Mouse (Mus musculus): ENCODE measurements around the gene Pou2af1.

Gene Pou2af1

DNA sequence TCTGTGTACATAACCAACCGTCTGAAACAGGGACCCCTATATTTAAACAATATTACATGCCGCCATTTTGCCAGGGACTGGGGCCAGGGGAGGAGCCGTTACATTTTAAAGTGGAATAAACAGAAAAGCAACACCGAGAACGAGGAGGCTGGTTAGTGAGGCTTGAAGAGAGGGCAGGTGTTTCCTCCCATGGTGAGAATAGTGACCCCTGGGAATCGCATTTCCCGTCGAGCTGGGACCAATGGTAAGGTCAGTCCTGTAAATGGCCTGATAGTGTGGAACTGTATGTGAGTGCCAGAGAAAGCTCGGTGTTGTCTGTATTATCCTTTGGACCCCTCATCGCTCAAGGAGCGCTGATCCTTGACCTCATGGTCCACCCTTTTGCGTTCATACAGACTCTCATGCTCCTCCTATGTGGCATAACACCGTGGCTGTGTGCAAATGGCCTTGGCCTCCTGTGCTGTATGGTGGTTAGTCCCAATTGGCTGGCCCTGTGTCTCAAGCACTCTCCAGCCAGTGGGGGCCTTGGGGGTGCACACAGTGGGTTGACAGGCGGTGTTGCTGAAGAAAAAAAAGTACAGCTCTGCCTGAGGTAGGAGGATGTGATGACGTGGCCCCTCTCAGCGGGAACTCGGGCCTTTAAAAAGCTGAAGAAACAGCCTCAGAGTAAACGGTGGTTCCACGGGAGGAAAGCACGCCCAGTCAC, at the start of gene Pou2af1:
Gene Pou2af1, plus strand, starts transcription at position 686 of the 706 bp plus-strand sequence.
- no peak for DNase-seq (ENCODE audit: low read depth, low spot score)

DNA sequence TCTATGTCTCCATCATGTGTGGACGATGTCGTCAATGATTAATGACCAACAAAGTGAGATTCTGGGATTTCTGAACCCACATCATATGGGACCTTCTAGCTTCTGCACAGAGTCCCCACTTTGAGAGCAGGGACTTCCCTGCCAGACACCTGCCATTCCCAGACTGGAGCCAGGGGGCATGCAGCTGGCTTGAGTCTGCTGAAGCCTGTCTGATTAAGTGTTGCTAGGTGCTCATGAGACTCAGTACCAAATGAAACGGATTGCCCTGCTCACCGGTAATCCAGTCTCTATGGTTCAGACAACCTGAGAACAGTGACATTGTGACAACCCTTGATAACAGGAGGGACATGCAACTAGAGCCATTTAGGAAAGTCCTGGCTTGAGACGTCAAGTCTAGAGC, 49.5 kb upstream of the Pou2af1 start:
- DNase-seq (ENCODE audit: low read depth, low spot score) = no peak

DNA sequence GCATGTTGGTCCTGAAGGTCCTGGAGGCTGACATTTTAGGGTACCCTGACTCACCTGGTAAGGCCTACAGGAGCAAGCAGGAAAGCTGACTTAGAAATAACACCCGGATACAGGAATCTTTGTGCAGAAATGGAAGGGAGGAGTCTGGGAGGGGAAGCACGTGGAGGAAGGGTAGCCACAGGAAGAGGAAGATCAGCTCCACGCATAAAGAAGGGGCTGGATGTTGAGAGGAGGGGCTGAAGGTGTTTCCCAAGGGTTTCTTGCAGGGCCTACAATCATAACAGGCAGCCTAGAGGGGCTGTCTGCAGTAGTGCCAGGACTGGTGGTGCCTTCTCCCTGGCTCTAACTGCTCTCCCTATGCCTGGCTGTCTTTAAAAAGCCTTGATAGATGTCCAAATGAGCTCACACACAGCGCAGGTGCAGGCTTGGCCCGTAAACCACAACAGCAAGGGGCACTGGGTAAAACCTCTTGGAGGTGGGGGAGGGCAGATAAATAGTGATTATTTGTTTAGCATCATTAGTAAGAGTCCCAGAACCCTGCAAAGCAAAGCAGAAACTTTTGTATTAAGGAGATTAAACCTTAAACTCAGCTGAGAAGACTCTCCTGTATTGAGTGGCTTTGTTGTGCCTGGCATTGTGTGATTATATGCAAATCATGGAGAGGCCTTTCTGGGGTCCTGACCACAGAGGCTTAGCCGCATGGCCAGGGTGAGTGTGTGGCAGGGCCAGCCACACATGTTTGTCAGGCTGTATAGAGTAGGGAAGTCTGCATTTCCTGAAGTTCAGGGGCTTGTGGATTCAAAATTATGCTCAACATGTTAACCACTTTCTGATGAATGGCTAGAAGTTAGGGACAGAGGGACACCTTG, 48.0 kb upstream of the Pou2af1 start, which contains the start of gene Gm32742:
Gene Gm32742, minus strand, starts transcription at position 206 of the 869 bp plus-strand sequence.
- DNase-seq (ENCODE audit: low read depth, low spot score) = no peak

DNA sequence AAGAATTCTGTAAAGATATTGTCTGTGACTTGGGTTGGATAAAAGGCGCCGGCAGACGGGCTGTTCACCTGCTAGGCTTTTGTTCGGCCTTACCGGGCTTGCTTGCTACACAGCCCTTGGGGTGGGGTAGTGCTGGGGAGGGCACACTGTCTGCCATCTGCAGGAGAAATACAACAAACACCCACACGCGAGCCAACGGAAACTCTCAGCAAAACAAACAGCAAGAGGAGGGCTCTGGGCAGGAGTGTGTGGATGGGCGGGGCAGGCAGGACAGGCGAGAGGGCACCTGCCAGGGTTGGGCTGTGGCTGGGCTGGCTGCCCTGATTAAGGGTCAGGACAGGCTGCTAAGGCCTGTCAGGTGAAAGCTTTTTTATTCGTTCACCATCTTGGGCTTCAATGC, 45.6 kb upstream of the Pou2af1 start:
- no peak for DNase-seq (ENCODE audit: low read depth, low spot score)

DNA sequence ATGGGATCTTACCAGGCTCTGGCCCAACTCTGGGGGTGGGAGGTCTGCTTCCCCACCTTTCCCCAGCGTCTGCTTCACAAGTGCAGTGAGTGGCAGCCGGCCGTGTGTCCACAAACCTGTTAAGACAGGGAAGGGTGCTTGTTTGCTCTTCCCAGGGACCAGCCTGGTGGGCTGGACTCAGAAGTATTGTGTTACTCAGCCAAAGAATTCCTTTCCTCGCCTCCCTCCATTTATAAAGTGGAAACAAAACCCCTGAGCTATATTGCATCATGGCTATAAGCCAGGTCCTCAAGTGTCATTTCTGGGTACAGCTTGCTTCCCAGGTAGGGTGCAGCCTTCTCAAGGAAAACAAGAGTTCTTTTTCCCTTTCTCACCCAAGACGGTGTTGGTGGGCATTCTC, 44.8 kb upstream of the Pou2af1 start:
- DNase-seq (ENCODE audit: low read depth, low spot score) = no peak

DNA sequence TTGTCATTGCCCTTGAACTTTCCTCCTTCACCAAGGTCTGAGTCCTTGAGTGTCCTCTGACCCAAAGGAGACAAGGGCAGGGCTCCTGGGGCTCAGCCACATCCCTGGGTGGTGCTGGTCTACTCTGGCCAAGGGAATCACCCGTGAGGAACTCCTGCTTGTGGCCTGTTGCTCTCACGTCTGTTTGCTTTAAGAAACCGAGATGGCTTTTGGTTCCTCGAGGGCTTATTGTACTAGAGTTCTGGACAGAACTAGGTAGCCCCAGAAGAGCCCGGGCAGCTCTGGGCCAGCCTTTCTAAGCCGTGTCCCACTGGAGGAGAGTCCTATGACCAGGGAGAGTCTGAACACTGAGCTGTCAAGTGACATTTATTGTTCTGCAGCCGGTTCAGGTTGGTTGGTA, 44.4 kb upstream of the Pou2af1 start:
- DNase-seq (ENCODE audit: low read depth, low spot score) = no peak

DNA sequence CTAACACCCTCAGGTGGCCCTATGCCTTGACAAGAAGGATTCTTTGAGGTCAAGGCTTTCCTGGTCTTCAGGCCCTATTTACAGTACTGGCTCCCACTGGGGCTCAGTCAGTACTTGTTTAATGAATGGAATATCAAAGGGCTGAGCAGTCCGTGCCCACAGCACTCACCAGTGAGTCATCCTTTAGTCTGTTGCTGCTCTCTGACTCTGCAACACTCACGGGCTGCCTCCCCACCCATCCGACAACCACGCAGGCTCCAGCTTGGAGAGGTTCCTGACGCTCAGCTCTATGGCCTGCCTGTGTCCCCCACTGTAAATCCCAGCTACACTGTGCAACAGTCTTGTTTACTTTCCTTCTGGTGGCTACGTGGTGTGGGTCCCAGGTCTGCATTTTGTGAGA, 43.2 kb upstream of the Pou2af1 start:
- no peak for DNase-seq (ENCODE audit: low read depth, low spot score)

DNA sequence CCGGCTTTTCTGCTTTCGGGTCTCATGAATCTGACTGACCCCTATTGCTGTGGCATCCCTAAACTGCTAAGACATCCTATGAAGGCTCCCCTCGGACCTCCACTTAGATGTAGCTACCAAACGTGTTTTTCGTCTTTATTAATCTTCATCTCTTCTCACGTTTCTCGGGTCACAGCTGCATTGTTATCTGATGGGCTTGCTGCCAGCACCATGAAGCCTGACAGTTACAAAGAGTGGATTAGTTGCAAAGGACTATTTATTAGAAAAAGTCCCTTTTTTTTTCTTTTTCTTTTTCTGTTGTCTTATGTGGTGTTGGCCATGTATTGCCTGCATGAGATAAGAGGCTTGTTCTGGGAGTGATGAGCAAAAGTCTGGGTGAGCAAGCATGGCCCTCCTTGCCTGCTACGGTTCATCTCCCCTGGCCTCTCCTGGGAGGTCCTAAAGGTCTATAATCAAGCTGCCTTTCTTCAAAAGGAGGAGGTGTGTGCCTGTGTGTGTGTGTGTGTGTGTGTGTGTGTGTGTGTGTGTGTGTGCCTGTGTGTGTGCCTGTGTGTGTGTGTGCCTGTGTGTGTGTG, 38.5 kb upstream of the Pou2af1 start:
- no peak for DNase-seq (ENCODE audit: low read depth, low spot score)

DNA sequence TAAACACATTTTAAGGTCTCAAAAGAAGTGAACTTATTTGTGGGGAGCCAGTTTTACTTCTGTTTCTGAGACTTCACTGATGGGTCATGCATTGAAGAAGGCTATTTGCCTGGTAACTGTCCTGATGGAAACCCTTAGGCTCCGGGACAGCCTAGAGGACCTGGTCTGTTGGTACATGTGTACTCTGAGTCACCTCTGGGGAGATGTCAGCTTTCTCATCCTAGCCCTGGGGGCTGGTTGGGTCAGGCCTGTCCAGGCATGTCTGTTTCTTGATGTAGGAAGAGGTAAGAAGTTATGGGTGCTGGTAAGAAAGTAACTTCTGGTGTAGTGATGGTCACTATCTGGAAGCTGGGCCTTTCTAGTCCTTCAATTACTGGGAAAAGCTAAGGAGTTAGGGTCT, 37.8 kb upstream of the Pou2af1 start:
- DNase-seq (ENCODE audit: low read depth, low spot score) = no peak

DNA sequence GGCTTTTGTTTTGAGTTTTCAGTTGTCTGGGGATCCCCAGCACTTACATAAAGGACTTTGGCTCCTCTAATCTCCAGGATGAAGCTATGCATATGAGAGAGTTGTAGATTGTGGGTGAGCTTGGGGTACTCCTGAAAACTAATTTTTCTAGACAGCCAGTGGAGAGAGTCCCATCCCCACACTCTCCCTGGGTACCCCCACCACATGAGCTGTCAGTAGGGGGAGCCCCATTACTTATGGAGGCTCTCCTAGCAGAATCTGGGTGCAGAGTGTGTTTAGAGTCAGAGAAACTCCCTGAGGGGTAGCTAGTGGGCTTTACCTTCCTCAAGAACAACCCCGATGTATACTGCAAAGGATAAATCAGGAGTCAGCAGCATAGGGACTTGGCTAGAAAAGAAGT, 35.2 kb upstream of the Pou2af1 start:
- no peak for DNase-seq (ENCODE audit: low read depth, low spot score)

DNA sequence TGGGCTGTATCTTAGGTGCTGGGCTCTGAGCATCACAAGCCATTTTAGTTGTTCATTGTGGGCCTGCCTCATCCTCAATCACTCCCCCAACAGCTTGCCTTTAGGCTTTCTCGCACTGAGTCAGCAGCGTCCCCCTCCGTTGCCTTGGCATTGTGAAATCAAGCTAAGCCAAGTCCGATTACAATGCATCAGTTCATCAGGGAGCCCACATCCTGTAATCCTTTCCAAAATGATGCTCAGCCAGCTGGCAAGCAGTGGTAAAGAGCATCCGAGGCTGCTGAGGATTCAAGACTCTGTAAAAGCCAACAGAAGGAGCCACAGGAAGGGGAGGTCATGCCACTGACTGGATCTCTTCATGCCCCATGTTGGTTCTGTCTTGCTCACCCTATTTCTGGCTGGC, 32.9 kb upstream of the Pou2af1 start:
- no peak for DNase-seq (ENCODE audit: low read depth, low spot score)

DNA sequence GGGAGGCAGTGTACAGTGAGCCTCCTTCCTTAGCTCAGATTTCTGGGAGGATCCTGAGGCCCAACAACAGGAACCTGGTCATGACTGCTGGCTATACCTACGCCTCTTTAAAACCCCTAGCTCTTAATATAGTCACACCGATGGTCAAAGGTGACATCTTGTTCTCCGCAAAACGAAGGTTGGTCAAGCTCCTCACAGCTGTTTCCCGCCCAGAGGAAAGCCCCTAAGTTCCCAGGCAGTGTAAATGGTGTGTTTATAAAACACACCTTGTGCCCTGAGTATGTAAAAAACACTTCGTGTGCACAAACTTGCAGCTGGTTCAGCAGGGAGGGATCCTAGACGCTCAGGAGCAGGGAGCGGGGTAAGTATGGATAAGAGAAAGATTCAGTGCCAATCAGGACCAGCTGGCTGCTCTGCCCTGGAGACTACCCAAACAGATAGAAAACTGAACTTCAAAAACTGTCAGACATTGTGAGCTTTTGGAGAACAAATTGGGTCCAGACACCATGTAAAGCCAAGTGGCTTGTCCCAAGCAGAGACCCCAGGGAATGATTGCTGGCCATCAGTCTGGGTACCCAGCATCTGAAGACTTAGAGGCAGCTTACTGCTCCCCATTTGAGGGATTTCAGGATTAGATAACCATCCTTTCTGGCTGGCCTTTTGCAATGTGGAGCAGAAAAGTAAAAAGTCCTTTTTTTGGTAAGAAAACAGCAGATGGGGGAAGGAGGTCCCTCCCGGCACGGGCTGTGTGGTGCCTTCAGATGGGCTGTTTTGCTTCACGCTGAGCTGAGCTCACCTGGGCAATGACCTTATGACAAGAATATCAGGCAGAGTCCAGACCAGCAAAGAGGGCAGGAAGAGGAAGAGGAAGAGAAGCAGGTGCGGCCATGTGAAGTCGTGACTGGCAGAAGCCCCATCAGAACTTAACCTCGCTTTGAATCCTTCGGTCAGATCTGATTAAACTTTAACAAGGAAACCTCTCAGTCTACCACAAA, 30.5 kb upstream of the Pou2af1 start:
- no peak for DNase-seq (ENCODE audit: low read depth, low spot score)

DNA sequence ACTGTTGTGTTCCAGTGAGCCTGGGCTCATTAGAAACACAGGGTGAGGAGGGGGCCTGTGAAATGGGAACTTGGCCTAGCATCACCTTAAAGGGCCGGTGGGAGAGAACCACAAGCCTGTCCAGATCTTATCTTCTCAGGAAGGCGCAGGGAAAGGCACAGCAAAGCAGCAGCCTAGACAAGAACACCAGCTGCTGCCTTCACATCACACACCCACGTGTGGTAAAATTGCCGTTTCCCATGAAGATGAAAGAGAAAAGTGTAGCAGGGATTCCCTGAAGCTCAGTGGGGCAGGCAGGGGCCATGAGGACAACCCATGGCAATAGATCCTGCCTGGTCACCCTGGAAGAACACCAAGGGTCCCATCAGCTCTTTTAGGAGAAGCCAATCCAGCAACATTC, 28.1 kb upstream of the Pou2af1 start:
- no peak for DNase-seq (ENCODE audit: low read depth, low spot score)

DNA sequence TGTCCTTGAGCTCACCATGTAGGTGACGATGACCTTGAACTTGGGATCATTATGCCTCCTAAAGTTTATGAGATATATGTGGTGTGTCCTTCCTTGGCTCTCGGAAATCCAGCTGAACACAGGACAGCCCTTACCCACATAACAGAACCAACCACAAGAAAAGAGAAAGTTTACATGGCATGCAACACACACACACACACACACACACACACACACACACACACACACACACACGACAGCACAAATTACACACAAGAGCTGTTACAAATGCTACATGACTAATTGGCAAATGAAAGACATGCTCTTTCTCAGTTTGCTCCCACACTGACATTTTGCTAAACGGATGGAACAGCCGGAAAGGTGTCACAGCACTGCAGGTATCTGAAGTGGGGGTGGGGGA, 27.6 kb upstream of the Pou2af1 start:
- DNase-seq (ENCODE audit: low read depth, low spot score) = no peak

DNA sequence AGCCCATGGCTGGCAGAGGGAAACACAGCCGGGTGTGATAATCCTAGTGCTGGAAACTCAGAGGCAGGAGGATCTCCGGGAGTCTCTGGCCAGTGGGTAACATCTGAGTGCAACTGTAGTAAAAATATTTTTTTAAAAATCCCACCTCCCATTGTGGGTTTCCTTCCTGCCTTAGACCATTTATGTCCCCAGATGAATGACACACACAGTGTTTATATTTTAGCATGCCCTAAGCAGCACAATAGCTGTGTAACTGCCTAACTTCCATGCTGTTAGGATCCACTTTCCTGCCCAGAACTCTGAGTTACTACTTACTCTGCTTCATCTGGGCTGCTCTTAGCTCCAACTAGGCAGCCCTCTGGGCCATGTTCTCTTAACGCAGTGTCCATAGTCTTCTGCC, 22.9 kb upstream of the Pou2af1 start:
- no peak for DNase-seq (ENCODE audit: low read depth, low spot score)

DNA sequence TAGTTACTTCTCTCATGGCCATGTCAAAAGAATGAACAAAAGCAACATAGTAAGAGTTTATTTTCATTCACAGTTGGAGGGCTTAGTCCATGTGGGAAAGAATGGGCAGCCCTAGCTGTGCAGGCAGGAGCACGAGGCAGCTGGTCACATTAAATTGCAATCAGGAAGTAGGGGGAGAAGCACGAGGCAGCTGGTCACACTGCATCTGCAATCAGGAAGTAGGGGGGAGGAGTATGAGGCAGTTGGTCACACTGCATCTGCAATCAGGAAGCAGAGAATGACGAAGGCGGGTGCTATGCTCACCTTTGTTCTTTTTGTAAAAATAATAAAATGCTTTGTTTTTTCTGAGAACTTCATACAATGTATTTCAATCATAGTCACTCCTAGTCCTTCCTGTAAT, 18.7 kb upstream of the Pou2af1 start:
- DNase-seq (ENCODE audit: low read depth, low spot score) = no peak

DNA sequence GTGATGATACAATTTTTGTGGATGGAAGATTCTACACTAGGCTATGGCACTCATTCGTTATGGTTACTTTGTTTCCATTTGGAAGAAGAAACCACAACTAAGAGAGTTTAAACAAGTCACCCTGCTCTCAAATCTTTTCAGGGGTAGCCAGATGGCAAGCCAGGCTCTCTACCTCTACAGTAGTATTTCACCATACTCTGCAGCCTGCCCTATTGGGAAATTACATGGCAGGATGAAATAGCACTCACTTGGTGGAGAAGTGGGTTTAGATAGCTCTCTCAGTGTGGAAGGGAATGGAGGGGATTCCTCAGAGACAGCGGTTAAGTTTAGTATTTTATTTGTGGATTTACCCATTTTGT, 4.6 kb upstream of the Pou2af1 start:
- DNase-seq (ENCODE audit: low read depth, low spot score) = no peak

DNA sequence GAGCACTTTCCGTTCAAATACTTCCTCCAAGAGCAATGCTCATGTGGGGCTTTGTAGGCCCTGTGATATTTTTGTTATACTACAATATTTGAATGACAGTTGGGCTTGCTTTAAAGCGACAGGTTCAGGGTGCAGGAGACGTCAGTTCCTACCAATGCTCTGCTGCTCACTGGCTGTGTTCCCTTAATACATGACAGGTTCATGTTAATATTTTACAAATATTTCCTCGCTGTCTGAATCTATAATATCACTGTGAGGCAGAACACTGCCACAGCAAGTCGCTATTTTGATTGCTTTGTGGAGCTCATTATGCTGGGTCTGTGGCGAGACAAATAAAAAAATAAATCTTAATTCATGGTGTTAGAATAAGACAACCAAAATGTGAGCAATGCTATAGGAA, 2.3 kb upstream of the Pou2af1 start:
- no peak for DNase-seq (ENCODE audit: low read depth, low spot score)

DNA sequence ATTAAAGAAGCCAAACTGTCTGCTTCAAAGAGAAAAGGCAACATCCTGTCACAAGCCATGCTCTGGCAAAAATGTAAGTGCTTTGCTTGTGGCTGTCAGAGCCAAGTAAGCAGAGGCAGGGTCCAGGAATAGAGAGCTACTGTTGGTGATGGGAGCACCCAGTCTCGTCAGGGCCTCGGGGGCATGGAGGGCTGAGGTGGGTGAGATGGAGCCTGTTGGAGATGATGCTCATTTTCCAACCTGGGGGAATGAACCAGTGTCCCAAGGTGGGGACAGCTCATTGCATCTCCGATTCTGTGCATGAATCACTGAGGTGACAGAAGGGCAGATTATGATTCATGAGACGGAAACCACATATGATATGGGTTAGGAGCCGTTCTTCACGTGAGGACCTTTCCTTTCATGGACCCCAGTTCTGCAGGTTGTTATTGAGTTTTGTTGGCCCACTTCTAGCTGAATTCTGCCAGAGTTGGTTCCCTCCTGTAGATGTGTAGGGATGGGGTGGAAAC, 275 bp downstream of the Pou2af1 start:
- no peak for DNase-seq (ENCODE audit: low read depth, low spot score)

DNA sequence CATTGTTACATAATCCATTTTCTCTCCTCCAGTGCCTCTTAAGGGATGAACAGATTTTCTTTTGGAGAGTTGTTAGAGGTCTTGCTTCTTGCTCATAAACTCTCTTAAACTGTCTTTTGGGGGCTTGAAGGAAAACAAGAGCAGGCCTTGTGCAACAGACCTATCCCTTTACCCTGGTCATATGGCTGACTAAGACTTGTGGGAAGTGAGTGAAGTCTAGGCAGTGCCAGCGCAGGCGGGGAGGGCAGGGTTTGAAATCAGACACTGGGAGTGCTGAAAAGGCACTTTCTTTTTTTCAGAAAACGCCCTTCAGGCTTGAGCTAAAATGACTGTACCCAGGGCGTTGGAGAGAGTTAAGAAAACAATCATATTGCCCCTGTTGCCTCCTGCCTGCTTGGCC, 1.8 kb downstream of the Pou2af1 start:
- no peak for DNase-seq (ENCODE audit: low read depth, low spot score)

DNA sequence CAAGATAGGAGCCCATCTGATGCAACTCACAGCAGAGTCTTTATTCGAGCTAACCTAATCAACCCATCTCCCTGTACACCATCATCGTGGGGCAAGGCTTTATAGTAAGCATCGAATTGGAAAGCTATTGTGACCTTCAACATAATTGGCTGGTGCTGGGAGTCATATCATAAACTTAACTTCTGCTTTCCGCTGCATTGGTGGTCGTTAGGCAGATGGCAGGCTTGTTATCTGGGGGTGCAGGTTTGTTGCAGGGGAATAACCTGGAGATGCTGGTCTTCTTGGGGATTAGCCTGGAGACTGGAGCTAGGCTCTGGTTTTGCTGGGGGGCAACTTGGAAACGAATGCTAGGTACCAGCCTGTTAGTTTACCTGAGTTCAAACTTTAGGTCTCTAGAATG, 2.4 kb downstream of the Pou2af1 start:
- DNase-seq (ENCODE audit: low read depth, low spot score) = no peak

Measured in WW6 (cell line).